Mouse (Mus musculus) 3134 (cell line): ENCODE measurements around the gene Prkn.
A peak's percentile ranks its signal among the peaks of the same experiment; 100 is the strongest.

ENCODE experiments used
- DNase-seq: peaks from one replicate; pipeline ENCODE4 v3.0.0-alpha.2; 2011; ENCODE audit warnings: low spot score; ENCODE audit not compliant: insufficient read length; ENCODE audit errors: extremely low read depth

The Prkn gene

DNA sequence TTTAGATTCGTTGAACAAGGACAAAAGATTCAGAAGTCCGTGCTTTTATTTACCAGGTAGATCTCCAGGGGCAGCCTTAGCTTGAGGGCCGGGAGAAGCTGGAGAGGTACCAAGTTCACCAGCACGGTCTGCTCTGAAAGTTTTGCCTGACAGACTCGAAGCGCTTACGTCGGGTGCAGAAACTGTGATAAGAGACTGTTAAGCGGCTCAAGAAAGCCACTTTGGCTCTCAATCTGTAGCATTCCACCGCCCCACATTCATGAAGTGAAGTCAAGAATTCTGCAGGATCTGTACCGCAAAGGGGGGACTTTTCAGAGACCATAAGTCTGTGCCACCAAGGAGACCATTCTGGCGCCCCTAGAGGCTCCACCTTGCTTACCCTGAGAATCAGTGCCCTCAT lies 1212.5 kb downstream of the Prkn start:
- DNase-seq, result no peak

DNA sequence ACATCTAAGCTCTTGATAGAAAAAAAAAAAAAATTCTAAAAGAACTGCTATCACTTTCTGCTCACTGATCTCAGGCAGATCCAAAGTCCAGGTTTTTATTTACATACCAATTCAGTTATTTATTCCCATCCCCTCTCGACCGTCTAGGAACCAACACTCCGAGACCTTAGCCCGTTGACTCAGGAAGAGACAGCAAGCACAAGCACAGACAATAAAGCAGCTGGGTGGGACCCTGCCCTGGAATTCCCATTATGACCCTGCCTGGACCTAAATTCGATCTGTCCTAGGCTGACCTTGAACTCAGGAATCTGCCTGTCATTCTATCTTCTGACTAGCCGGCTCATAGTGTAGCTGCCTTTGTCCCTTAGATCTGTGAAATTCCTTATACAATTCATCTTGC lies 1218.9 kb downstream of the Prkn start:
- no peak for DNase-seq

DNA sequence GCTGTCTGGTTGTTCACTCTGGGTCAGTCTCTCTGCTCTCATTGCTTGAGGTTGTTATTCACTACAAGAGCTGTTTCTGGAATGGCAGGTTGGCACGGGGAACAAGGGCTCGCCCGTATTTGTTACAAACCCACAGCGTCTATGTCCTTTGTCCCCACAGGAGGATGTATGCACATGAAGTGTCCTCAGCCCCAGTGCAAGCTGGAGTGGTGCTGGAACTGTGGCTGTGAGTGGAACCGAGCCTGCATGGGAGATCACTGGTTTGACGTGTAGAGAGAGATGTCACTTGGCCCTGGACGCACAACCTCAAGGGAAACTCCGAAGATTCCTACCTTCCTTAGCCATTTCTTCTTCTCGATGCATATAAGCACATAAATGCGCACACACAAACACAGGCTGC lies 1221.2 kb downstream of the Prkn start:
- no peak for DNase-seq

DNA sequence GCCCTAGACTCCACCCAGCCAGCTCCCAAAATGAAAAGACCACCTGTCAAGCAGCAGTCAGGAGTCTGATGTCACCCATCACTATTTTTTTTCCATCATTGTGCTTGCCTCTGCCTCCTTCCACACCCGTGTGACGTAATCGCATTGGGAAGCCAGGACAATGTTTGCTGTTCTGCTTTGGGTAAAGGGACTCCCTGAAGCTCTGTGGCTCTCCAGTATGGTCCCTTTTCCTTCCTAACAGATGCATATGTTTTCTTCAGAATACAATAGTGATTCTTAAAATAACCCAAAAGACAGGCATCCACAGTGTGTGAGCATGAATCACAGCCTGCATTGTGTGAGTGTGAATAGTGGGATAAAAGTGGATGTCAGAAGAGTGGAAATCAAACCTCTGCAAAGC lies 1222.7 kb downstream of the Prkn start:
- no peak for DNase-seq

DNA sequence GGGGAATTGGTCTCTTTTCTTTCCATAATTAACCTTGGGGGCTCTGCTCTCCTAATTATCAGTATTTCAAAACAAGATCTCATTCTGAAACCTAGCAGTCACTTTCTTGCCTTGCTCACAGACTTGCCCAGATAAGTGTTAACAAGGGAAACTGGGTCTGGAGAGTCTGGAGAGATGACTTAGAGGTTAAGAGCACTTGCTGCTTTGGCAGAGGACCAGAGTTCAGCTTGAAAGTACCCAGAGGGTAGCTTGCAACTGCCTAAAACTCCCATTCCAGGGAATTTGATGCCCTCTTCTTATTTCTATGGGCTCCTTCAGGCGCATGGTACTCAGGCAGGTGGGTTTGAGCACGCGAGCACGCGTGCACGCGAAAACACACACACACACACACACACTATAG lies 1223.3 kb downstream of the Prkn start:
- no peak for DNase-seq

DNA sequence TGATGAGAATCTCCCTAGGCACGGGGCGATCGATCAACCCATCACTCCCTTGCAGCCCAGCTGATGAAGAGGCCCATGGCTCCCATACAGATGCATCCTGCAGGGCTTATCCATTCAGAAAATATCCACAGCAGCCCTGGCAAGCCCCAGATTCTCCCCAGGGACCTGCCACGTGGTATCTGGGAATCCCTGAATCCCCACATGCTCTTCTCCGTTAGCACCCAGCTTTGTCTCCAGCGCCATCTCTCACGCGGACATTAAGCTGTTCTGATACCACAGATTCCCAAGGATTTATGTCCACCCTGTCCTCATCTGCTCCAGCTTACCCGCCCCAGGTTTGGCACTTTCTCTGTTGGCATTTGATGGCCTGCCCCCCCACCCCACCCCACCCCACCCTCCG lies 1225.9 kb downstream of the Prkn start:
- no peak for DNase-seq

DNA sequence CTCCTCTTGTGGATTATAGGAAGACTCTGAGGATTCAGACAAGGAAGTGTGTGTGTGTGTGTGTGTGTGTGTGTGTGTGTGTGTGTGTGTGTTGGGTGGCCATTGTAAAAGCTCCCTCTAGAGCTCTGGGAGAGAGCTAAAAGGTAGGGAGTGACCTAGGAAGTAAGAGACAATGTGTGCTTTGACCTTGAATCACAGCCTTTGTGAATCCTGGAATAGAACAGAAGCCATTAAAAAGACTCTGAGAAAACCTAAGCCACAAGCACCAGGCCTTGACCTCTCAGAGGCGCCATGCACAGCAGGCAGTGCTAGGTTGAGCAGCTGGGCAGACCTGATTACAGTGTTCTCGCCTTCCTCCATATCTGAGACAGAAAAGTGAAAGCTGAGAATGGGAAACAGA lies 1236.6 kb downstream of the Prkn start:
- no peak for DNase-seq

DNA sequence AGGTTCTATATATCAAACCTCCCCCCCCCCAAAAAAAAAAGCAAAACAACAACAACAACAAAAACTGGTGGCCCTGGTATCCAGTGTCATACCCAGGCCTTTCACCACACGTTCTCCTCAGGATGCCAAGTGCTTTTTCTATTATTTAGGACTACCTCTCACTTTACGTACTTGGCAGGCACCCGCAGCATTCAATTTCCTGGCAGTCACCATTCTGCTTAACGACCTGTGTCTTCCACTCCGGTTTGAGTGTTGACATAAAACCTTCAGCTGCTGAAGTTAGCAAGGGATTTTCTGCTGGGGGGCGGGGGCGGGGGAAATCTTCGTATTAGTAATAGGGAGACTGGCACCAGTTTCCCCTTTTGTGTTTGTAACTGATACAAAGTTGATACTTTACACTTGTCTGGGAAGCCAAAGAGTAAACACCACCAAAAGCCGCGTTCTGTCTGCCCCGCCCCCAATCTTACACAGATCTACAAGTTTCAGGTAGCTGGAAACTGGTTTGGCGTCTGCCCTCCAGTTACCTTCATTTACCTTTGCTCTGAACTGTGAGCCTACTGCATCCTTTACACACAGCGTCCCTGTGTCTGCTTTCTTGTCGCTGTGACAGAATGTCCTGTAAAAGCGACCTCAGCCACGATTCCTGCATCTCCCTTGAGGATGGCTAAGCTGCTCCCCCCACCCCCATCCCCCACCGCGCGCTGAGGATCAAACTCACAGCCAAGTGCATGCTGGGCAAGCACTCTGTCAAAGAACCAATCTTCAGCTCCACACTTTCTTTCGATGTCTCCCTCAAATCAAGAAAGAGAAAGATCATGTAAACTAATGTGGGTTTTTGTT lies 1240.7 kb downstream of the Prkn start:
- no peak for DNase-seq

DNA sequence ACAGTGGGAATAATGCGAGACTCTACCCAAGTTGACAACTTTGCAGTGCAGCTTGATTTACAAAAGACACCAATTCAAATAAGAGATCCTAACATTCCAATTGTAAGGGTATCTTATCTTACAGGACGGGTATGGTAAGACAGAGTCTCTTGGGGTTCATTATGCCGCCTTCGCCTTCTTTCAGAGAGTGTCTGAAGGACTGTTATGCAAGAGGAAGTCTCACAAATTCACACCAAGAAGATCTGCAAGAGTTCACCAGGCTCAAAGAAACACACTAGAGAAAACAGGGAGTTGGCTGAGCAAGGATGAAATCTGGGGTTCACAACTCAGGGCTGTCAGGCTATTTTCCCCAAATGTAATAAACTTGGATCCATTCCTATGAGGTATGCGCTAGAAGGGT lies 1242.0 kb downstream of the Prkn start:
- DNase-seq, result no peak

DNA sequence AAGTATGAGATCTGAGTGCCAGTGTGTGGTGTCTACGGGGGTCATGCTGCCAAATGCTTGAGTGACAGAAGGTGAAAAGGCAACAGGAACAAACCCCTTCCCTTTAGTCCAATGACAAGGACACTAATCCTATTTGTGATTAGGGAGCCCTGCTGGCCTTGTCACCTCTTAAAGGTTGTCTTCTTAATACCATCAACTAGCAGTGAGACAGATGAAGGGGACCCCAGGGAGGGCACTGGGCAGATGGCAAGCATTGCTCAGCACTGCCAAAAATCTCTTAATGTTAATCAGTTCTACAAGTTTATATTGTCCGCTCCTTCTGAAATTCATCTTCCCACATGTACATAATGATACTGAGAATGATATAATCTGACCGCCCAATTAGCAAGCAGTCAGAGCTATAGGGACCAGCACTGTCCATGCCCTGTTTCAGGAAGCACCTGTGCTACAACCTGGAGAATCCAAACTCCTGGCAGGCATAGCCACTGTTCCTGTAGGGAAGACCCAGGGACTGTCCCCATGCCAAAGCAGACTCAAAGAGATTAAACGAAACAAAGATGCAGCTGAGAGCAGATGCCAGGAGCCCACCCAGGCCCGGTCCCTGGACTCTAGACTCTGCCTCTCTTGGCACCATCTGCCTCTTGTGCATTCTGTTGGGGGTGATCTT lies 1250.2 kb downstream of the Prkn start:
- no peak for DNase-seq

DNA sequence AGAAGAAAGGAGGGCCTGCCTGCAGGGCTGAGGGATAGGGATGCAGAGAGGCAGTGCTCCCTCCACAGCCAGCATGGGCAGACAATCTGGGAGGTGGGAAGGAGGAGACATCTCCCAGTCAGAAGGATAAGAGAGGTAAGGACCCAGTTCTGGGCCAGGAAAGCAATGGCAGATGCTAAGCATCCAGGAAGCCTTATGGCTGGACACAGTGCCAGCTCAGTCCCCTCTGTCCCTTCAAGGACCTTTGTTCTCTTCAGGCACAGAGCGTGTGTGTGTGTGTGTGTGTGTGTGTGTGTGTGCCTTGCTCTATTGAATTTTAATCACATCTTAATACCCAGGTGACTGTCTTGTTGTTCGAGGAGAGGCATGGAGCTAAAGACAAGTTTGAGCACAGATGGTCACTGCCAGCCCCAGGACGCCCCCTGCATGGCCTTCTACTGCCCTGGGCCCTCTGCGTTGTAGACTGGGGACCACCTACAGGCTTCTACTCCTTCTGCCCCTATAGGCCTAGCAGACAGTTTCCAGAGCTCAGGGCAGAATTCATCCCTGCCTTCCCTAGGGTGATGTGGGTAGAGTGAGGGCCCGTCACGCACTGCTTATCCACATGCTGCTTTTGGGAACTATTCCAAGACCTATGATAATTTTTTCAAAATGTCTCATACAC lies 1252.8 kb downstream of the Prkn start:
- no peak for DNase-seq

DNA sequence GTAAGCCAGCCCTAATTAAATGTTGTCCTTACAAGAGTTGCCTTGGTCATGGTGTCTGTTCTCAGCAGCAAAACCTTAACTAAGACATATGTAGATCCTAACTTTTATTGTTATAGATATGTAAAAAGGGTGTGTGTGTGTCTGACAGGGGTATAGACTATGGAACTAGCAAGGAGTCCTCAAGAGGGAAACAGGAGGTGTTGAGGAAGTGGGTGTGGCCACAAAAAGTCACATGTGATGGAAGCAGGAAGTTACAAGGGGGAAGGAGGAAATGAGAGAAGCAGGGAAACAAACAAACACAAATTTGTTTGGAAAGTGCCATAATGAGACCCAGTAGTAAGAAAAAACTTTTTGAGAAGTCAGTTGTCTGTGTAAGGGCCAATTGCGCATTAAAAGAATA lies 1253.8 kb downstream of the Prkn start:
- no peak for DNase-seq

DNA sequence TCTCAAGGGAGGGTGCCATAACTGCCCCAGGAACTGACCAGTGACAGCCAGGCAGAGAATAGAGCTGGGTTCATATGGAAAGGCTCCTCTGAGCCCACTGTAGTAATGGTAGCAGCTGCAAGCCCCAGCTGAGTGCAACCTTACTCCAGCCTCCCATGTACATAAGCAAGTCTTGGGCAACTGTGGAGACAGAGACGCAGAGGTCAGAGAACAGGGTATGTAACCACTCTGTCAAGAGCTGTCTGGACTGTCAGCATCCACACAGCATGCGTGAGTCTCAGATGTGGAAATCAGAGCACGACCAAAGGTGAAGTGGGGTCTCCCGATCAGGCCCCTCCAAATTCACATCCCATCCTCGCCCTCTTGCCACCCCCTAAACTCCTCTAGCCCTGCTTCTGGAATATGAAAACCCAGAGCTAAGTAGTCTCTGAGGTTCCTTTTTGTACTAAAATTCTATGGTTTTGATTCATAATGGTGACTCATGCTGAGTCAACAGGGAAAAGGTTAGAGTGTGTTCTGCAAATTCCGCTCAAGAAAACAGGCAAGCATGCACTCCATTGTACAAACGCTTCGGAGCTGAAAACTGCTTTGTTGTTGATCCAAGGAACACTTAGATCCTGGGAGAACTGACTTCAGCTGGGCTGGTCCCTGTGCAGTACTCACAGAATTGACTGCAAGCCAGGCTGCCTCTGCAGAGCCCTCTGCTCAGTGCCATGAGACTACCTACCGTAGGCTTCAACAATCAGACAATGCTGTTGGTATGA lies 1254.8 kb downstream of the Prkn start:
- DNase-seq, result peak; percentile 81

DNA sequence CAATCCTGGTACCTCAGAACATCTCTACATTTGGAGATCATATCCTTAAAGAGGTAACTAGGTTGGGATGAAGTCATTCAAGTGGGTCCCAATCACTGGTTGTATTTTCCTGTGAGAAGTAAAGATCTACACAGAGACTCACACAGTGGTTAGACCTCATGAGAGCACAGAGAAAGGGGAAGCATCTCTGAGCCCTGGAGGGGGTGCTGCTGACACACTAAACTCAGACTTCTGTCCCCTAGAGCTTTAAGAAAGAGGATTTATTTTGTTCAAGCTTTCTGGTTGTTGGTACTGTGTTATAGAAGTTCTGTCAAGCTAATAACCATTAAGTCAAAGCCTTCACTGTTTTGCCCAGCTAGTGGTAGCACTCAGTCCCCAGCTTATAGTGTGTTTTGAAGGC lies 1259.2 kb downstream of the Prkn start:
- no peak for DNase-seq

DNA sequence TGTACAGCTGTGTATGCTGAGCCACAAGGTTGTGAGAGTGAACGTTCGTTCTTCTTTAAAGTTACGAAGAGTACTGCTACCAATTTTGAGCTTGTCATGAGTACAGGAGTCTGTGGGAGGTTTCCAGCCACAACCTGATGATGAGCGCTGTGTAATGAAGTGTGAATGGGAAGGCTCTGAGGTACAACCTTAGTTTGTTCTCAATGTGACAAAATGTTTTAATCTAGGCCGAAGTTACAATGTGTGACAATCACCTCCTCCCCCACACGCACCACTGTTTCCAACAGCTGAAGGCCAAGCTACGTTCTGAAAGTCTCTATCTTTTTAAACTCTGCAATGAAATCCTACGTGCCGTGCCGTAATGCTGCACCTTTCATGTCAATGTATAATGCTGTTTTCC lies 1262.1 kb downstream of the Prkn start:
- DNase-seq, result no peak

DNA sequence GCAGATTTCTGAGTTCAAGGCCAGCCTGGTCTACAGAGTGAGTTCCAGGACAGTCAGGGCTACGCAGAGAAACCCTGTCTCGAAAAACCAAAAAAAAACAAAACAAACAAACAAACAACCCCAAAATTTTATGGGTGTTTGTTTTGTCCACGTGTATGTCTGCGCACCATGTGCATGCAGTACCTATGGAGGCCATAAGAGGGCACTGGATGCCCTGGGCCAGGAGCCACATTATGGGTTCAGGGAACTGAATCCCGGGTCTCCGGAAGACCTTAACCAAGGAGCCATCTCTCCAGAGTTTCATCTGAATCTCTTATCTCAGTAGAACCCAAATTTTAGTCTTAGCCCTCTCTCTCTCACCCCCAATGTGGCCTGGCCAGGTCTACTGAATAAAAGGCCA lies 1263.6 kb downstream of the Prkn start:
- no peak for DNase-seq

DNA sequence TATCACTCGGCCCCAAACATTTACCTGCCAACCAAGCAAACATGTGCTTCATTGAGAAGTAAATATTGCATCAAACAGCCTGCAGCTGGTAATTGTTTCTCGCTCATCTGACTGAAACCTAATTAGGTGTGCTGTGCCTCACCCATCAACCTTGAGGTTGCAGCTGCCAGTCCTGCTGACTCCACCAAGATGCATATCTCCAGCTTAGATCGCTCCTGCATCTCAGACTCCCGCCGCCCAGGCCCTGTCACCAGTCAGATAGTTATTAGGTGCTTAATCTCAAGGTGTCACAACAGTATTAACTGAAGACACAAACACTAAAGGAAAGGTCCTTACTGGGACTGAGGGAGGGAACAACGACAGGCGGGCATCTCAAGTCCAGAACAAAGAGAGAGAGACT lies 1264.1 kb downstream of the Prkn start:
- DNase-seq, result no peak

DNA sequence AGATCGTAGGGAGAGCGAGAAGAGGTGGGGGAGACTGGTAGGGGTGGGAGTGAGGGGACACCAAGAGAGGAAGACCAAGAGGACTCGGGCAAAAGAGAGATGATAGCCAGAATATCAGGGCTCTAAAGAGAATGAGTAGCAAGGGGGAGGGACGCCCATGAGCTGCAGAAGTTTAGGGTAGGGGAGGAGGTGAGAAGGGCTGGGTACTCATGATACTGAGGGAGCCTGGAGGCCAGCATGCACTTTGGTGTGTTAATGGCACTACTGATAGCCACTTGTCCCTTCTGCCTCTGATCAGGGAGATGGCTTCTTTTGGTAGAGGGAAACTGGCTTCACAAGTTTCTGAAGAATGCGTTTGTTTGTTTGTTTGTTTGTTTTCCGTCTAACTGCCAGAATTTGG lies 1264.5 kb downstream of the Prkn start:
- DNase-seq, result no peak

DNA sequence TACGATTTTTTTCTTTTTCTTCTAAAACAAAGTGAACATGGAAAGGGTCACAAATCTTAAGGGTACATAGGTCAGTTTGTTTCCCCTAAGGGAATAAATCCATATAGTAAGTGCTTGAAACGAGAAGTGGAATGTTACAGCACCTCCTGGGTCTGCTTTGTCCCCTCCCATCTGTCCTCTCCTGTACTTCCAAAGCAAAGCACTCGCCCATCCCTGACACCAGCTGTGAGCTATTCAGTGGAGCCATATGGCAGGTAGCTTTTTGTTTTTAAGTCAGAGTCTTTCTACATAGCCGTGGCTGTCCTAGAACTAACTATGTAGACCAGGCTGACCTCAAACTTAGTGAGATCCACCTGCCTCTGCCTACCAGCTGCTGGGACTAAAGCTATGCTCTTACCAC lies 1266.1 kb downstream of the Prkn start:
- DNase-seq, result no peak
